Mouse (Mus musculus) bone marrow macrophage, adult 2 months (primary cell): Measurements from ENCODE around the gene Vmn1r10.

Experiments
- CTCF ChIP-seq: IDR thresholded peaks from 2 replicates; pipeline ENCODE4 v1.5.1; 2012; ENCODE audit warnings: low read depth, mild to moderate bottlenecking, low read length, moderate library complexity
- POLR2A ChIP-seq: IDR thresholded peaks from 2 replicates; pipeline ENCODE4 v1.6.1; 2012; ENCODE audit warnings: mild to moderate bottlenecking, low read depth, low read length, borderline replicate concordance

DNA sequence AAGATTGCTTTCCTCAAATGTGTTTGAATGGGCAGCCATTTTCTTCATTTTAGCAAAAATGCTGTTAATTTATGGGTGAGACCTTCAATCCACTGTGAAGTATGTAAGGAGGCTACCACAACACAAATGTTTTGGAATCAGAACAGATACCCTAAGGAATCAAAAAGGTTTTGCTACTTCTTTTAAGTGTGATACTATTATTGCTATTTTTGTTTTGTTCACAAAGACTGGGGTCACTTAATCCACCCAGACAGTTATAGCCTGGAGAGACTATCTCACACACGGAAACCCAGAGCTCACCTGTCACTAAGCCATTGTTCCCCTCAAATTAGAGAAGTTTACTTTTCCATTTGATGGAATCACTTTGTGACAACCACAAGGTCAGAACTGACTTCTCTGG is 23.9 kb downstream of the Vmn1r10 start, which contains the start of gene Vmn1r11:
- TF ChIP-seq POLR2A (no peak), CTCF (no peak)
